Mouse (Mus musculus): ENCODE measurements around the gene Mark2.

DNA sequence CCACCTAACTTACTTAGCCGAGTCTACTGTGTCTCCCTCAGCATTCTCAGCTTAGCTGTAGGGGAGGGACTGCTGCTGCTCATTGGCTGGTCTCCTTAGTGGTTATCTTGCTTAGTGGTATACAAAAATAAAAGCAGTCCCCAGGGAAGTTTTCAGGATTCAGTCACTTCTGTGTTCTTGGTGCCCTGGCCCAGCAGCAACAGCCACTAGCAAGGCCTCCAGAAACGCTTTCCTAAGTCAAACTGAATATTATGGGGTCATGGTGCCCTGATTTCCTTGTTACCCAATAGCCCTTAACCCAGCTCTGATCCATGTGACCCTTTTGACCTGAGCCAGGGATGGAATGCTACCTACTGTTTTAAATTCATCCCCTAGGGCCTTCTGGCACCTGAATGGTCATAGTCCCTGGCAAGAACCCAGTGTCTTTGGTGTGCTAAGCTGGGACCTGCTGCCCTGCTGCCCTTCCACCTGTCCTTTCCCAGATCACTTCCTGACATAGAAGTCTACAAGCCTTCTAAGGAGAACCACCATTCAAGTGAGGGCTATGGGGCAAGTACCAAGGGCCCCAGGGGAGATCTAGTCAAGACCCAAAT lies 31.8 kb downstream of the Mark2 start:
- TF ChIP-seq CTCF (IDR thresholded peaks at IDR 0.05; ENCODE audit: insufficient read depth, low read depth, low read length) (no peak), POLR2A (IDR thresholded peaks at IDR 0.05; ENCODE audit: insufficient read depth, low read depth, low read length) (no peak)

All from olfactory bulb, adult 2 months (tissue).